Mouse (Mus musculus): ENCODE data around the gene St6galnac3.

St6galnac3 gene

GRCm38 (mm10) chr3:153282123-153282765 lies 442.7 kb downstream of the St6galnac3 start:
- DNase-seq (ENCODE audit: low spot score), result no peak

- DNase-seq (ENCODE audit: low spot score), result no peak
Observed at GRCm38 (mm10) chr3:153278249-153278648, 446.7 kb downstream of the St6galnac3 start.

GRCm38 (mm10) chr3:153277389-153277999 lies 447.5 kb downstream of the St6galnac3 start:
- peak; percentile 70 for DNase-seq (ENCODE audit: low spot score)

GRCm38 (mm10) chr3:153276830-153277388 lies 448.1 kb downstream of the St6galnac3 start:
- no peak for DNase-seq (ENCODE audit: low spot score)

- DNase-seq (ENCODE audit: low spot score), result no peak
Observed at GRCm38 (mm10) chr3:153276101-153276829, 448.7 kb downstream of the St6galnac3 start.

GRCm38 (mm10) chr3:153272241-153272640 lies 452.7 kb downstream of the St6galnac3 start:
- no peak for DNase-seq (ENCODE audit: low spot score)

GRCm38 (mm10) chr3:153267397-153267796 lies 457.6 kb downstream of the St6galnac3 start:
- no peak for DNase-seq (ENCODE audit: low spot score)

- no peak for DNase-seq (ENCODE audit: low spot score)
Observed at GRCm38 (mm10) chr3:153261985-153262384, 463.0 kb downstream of the St6galnac3 start.

- DNase-seq (ENCODE audit: low spot score), result no peak
Observed at GRCm38 (mm10) chr3:153260225-153260933, 464.6 kb downstream of the St6galnac3 start.

GRCm38 (mm10) chr3:153255910-153256309 lies 469.1 kb downstream of the St6galnac3 start:
- DNase-seq (ENCODE audit: low spot score), result no peak

- no peak for DNase-seq (ENCODE audit: low spot score)
Observed at GRCm38 (mm10) chr3:153251653-153252052, 473.3 kb downstream of the St6galnac3 start.

GRCm38 (mm10) chr3:153250598-153251257 lies 474.2 kb downstream of the St6galnac3 start:
- DNase-seq (ENCODE audit: low spot score), result peak; percentile 73

GRCm38 (mm10) chr3:153248866-153249265 lies 476.1 kb downstream of the St6galnac3 start:
- no peak for DNase-seq (ENCODE audit: low spot score)

- no peak for DNase-seq (ENCODE audit: low spot score)
Observed at GRCm38 (mm10) chr3:153248029-153248428, 476.9 kb downstream of the St6galnac3 start.

GRCm38 (mm10) chr3:153242524-153242923 lies 482.4 kb downstream of the St6galnac3 start:
- no peak for DNase-seq (ENCODE audit: low spot score)

GRCm38 (mm10) chr3:153241134-153241533 lies 483.8 kb downstream of the St6galnac3 start:
- DNase-seq (ENCODE audit: low spot score), result no peak

GRCm38 (mm10) chr3:153240366-153240765 lies 484.6 kb downstream of the St6galnac3 start:
- no peak for DNase-seq (ENCODE audit: low spot score)

GRCm38 (mm10) chr3:153238381-153238780 lies 486.6 kb downstream of the St6galnac3 start:
- peak; percentile 71 for DNase-seq (ENCODE audit: low spot score)

GRCm38 (mm10) chr3:153236262-153236661 lies 488.7 kb downstream of the St6galnac3 start:
- peak; percentile 29 for DNase-seq (ENCODE audit: low spot score)

GRCm38 (mm10) chr3:153222611-153223402 lies 502.2 kb downstream of the St6galnac3 start:
- DNase-seq (ENCODE audit: low spot score), result no peak

- no peak for DNase-seq (ENCODE audit: low spot score)
Observed at GRCm38 (mm10) chr3:153219391-153219790, 505.6 kb downstream of the St6galnac3 start.
